In the genomic region with DNA sequence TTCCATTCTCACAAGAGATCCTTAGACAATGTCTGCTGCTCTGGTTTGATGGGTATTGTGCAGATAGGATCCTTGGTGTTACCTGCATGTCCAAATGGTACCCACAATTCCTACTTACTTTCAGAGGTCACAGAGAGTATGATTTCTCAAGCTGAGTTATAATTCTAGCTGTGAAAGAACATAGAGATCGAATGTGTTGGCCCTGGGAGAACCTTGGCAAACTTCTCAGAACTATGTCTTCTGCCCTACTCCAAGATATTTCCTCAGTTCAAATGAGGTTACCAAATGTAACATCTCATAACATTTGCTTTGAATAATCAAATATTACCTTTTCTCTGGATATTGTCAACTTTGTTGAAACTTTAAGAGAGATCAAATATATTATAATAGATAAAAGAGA, we compare ENCODE assay signal across 27 mouse cellular contexts.
DNase-seq lines count a peak whose midpoint lies in the region; ATAC-seq lines count a peak whose summit lies in the region.
"Had no signal": no experiment of that assay in that cellular context is flagged by ENCODE, and none has a peak within 500 bp of the region (broad histone marks: within the 10 kb centered on the region; RNA-seq: fewer than 3 reads in every experiment).

No protein-coding gene starts in this region.

- H3K9ac ChIP-seq in heart, embryonic 11.5 days (ENCODE audit: low read depth, low read length): no peak overlapping the region
- H3K9ac ChIP-seq: forebrain, embryonic 13.5 days; heart, embryonic 13.5 days; hindbrain, embryonic 14.5 days had no signal

- H3K27ac ChIP-seq in heart, embryonic 11.5 days (ENCODE audit: low read depth, low read length): no peak overlapping the region
- H3K27ac ChIP-seq in heart, embryonic 10.5 days: no peak overlapping the region
- H3K27ac ChIP-seq: forebrain, embryonic 10.5 days; forebrain, embryonic 13.5 days; heart, embryonic 13.5 days; hindbrain, embryonic 14.5 days; hindbrain, postnatal 0 days had no signal

- no peaks in the 10 kb centered on the region for H3K9me3 ChIP-seq in heart, embryonic 11.5 days (replicated peaks; ENCODE audit: control insufficient read depth, low read length)
- no peaks in the 10 kb centered on the region for H3K9me3 ChIP-seq in heart, embryonic 10.5 days
- H3K9me3 ChIP-seq: forebrain, embryonic 10.5 days; forebrain, embryonic 13.5 days; G1E; heart, embryonic 13.5 days had no signal

- H3K4me1 ChIP-seq in heart, embryonic 11.5 days (ENCODE audit: control insufficient read depth, insufficient read depth, low read length): no peaks in the 10 kb centered on the region
- H3K4me1 ChIP-seq in heart, embryonic 10.5 days: no peaks in the 10 kb centered on the region
- H3K4me1 ChIP-seq: forebrain, embryonic 13.5 days; heart, embryonic 13.5 days had no signal

- peak; percentile 90 for DNase-seq in heart, adult 11 months
- DNase-seq in heart, adult 9 months (ENCODE audit: low spot score in 2 of 2): peak; percentile 5 to 23
- DNase-seq in heart, embryonic 10.5 days (ENCODE audit: low spot score): no peak
- peak; percentile 65 for DNase-seq in adipocyte (ENCODE audit: low spot score)
- no peak for DNase-seq in cerebellum, adult 11-12 months
- DNase-seq: adrenal gland, adult 2 months; adrenal gland, postnatal 25 days; B cell, adult 2 months; cerebellum, adult 18-20 months; cerebellum, adult 9-10 months; cerebellum, postnatal 14 days; gastrocnemius, postnatal 25 days; heart, postnatal 4 days; kidney, adult 18-20 months; kidney, adult 9 months had no signal

- H3K27me3 ChIP-seq in heart, embryonic 11.5 days (ENCODE audit: control insufficient read depth, insufficient read depth, low read length): no peaks in the 10 kb centered on the region
- H3K27me3 ChIP-seq in heart, embryonic 10.5 days (ENCODE audit: insufficient read depth, poor library complexity, severe bottlenecking): no peaks in the 10 kb centered on the region
- H3K27me3 ChIP-seq: CH12.LX; forebrain, embryonic 13.5 days; heart, embryonic 13.5 days; Patski had no signal

- H3K36me3 ChIP-seq in heart, embryonic 11.5 days (ENCODE audit: control insufficient read depth, insufficient read depth, low read length): no peaks in the 10 kb centered on the region
- no peaks in the 10 kb centered on the region for H3K36me3 ChIP-seq in heart, embryonic 10.5 days
- H3K36me3 ChIP-seq: forebrain, embryonic 10.5 days; G1E; heart, embryonic 13.5 days had no signal

- WGBS in heart, embryonic 11.5 days (ENCODE audit: insufficient replicate concordance): 84% methylated on average over 1 of the region's 1 CpGs
- 87% methylated on average over 1 of the region's 1 CpGs for WGBS in heart, embryonic 10.5 days

- no peak overlapping the region for H3K4me3 ChIP-seq in heart, embryonic 11.5 days (ENCODE audit: low read depth, low read length)
- no peak overlapping the region for H3K4me3 ChIP-seq in heart, embryonic 10.5 days
- H3K4me3 ChIP-seq: forebrain, embryonic 10.5 days; forebrain, embryonic 13.5 days; heart, embryonic 13.5 days had no signal

- no peak for ATAC-seq in heart, embryonic 11.5 days (replicated peaks; ENCODE audit: insufficient number of reproducible peaks, low FRiP score, low TSS enrichment)
- ATAC-seq: forebrain, embryonic 13.5 days; forebrain, embryonic 16.5 days; hindbrain, postnatal 0 days; inflammation-experienced regulatory T-cells, adult 6 months; intestine, embryonic 16.5 days; Patski had no signal

- H3K4me2 ChIP-seq in heart, embryonic 11.5 days: no peak overlapping the region
- H3K4me2 ChIP-seq: forebrain, embryonic 13.5 days; heart, embryonic 13.5 days; hindbrain, embryonic 14.5 days had no signal

Comparison
In these comparisons a context has a peak if more than half of its experiments do, and no peak if none do; other contexts are left out.
1. DNase-seq: peak in heart, adult 11 months (single experiment), heart, adult 9 months (2 of 2) and adipocyte (single experiment); none in heart, embryonic 10.5 days (single experiment) and cerebellum, adult 11-12 months (single experiment).